Mouse (Mus musculus): ENCODE results near the gene Il17rd. TPM values are rescaled to one million over a fixed set of nuclear protein-coding genes. Genes with fewer than 3 reads are reported as not detected.

Il17rd gene
- polyA plus RNA-seq (2012; ENCODE audit: low replicate concordance) = 0.02 TPM in 1 of 2 replicates, not detected in the other

GRCm38 (mm10) chr14:27038783-27039182, at the start of gene Il17rd:
Gene Il17rd (plus strand): TSS chr14:27038941.

GRCm38 (mm10) chr14:26994211-26994741, 44.5 kb upstream of the Il17rd start, which contains the start of gene Hesx1:
Gene Hesx1 (plus strand): TSS chr14:26994416.

GRCm38 (mm10) chr14:27114362-27115274, 75.9 kb downstream of the Il17rd start, which contains the start of gene Arhgef3:
Gene Arhgef3 (plus strand): TSS chr14:27114899.

Other genes starting within 250 kb of the Il17rd start
- gene Asb14, start 144.4 kb upstream of the Il17rd start, polyA plus RNA-seq (2012; ENCODE audit: low replicate concordance) = not detected in 2 replicates
- gene Appl1, start 67.7 kb upstream of the Il17rd start, polyA plus RNA-seq (2012; ENCODE audit: low replicate concordance) = 0.50 and 0.52 TPM in 2 replicates
- gene Hesx1, start 44.5 kb upstream of the Il17rd start, polyA plus RNA-seq (2012; ENCODE audit: low replicate concordance) = not detected in 2 replicates
- 3.6 and 4.3 TPM in 2 replicates for gene Arhgef3, start 76.0 kb downstream of the Il17rd start, polyA plus RNA-seq (2012; ENCODE audit: low replicate concordance)

All from leukemia stem cell, adult 10-12 weeks (primary cell).